ENCODE assay signal across 9 mouse cellular contexts in the genomic region with DNA sequence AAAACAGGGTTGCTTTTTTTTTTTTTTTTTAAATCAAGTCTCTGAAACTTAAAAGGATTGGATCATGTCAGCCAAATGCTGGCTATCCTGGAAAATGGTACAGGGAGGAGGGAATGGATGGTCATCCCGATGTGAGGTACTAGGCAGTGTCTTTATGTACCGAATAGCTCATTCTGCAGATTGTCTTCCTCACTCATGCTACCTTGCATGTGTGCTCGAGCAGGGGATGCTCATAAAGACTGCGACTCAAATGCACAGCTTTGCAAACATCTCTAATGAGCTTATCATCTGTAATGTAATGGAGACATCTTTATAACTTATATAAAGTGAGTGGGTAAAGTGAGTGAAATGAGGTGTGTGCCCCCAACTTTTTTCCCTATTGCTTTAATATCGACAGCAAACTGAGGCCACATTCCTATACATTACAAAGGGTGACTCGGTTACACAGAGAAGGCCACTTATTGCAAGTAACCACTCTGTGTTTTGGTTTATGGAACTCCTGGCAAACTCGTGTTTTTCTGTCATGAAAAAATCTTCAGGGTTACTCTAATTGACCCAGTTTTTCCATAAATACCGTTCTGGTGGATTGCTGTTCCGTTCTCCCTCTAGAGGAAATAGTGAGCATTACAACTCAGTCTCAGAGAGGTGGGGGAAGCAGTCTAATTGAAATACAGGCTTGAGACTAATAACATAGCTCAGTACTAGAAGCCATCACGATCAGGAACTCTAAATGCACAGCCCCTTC.
DNase-seq lines count a peak whose midpoint lies in the region; ATAC-seq lines count a peak whose summit lies in the region.
"Had no signal": no experiment of that assay in that cellular context is flagged by ENCODE, and none has a peak within 500 bp of the region (broad histone marks: within the 10 kb centered on the region; RNA-seq: fewer than 3 reads in every experiment).

No protein-coding gene starts in this region.

- H3K27me3 ChIP-seq in forebrain, embryonic 15.5 days = no peaks in the 10 kb centered on the region
- no peaks in the 10 kb centered on the region for H3K27me3 ChIP-seq in midbrain, embryonic 16.5 days (ENCODE audit: control insufficient read depth, insufficient read depth, low read depth, low read length)
- H3K27me3 ChIP-seq: limb, embryonic 13.5 days had no signal

- peak; percentile 48 to 71 for DNase-seq in heart, adult 18-20 months
- DNase-seq in heart, adult 11 months = no peak
- DNase-seq in A20 (ENCODE audit: low read depth, low spot score) = peak; percentile 37
- DNase-seq in c-Kit-positive CD71-negative TER-119-negative erythroid progenitor cells, embryonic 14.5 days (ENCODE audit: low read depth) = peak; percentile 33
- peak; percentile 58 for DNase-seq in kidney, postnatal 14 days
- DNase-seq in c-Kit-positive CD71-positive TER-119-positive erythroid progenitor cells, embryonic 14.5 days (ENCODE audit: low spot score) = no peak

- H3K9me3 ChIP-seq in forebrain, embryonic 15.5 days = no peaks in the 10 kb centered on the region
- H3K9me3 ChIP-seq in midbrain, embryonic 16.5 days (replicated peaks; ENCODE audit: control insufficient read depth, low read length, poor library complexity, severe bottlenecking) = no peaks in the 10 kb centered on the region
- H3K9me3 ChIP-seq: limb, embryonic 13.5 days had no signal

- H3K4me2 ChIP-seq in forebrain, embryonic 15.5 days (replicated peaks) = no peak overlapping the region
- H3K4me2 ChIP-seq in midbrain, embryonic 16.5 days (ENCODE audit: low read length) = no peak overlapping the region
- H3K4me2 ChIP-seq: limb, embryonic 13.5 days had no signal

- peak overlapping the region; percentile 60 for H3K27ac ChIP-seq in forebrain, embryonic 15.5 days (replicated peaks)
- no peak overlapping the region for H3K27ac ChIP-seq in midbrain, embryonic 16.5 days (ENCODE audit: low read length)
- H3K27ac ChIP-seq: limb, embryonic 13.5 days had no signal

- peak; percentile 47; the same call in 1 of the 2 replicates for ATAC-seq in forebrain, embryonic 15.5 days (replicated peaks)
- peak; percentile 43 for ATAC-seq in midbrain, embryonic 16.5 days

- no peak overlapping the region for H3K9ac ChIP-seq in forebrain, embryonic 15.5 days (replicated peaks)
- no peak overlapping the region for H3K9ac ChIP-seq in midbrain, embryonic 16.5 days (ENCODE audit: low read depth, low read length)
- H3K9ac ChIP-seq: limb, embryonic 13.5 days had no signal

- WGBS in forebrain, embryonic 15.5 days = 54% methylated on average over 10 of the region's 10 CpGs
- WGBS in midbrain, embryonic 16.5 days = 48% methylated on average over 10 of the region's 10 CpGs

- H3K4me1 ChIP-seq in forebrain, embryonic 15.5 days = peaks cover 21% of the 10 kb centered on the region
- peaks cover 20% of the 10 kb centered on the region for H3K4me1 ChIP-seq in midbrain, embryonic 16.5 days (ENCODE audit: control insufficient read depth, insufficient read depth, low read length)
- H3K4me1 ChIP-seq: limb, embryonic 13.5 days had no signal

- no peak overlapping the region for H3K4me3 ChIP-seq in forebrain, embryonic 15.5 days
- H3K4me3 ChIP-seq in midbrain, embryonic 16.5 days (ENCODE audit: low read depth, low read length) = no peak overlapping the region
- H3K4me3 ChIP-seq: limb, embryonic 13.5 days had no signal

- no peaks in the 10 kb centered on the region for H3K36me3 ChIP-seq in forebrain, embryonic 15.5 days
- no peaks in the 10 kb centered on the region for H3K36me3 ChIP-seq in midbrain, embryonic 16.5 days (ENCODE audit: control insufficient read depth, insufficient read depth, low read length)
- H3K36me3 ChIP-seq: limb, embryonic 13.5 days had no signal

Comparison
In these comparisons a context has a peak if more than half of its experiments do, and no peak if none do; other contexts are left out.
1. DNase-seq: peak in heart, adult 18-20 months (2 of 2), A20 (single experiment), c-Kit-positive CD71-negative TER-119-negative erythroid progenitor cells, embryonic 14.5 days (single experiment) and kidney, postnatal 14 days (single experiment); none in heart, adult 11 months (single experiment) and c-Kit-positive CD71-positive TER-119-positive erythroid progenitor cells, embryonic 14.5 days (single experiment).